Mouse (Mus musculus) left cerebral cortex, adult 11 months (tissue): ENCODE results near the gene Ecel1.

Source experiments
- DNase-seq: peaks from one replicate; pipeline ENCODE4 v3.0.0; 2022; ENCODE audit warnings: low spot score

Ecel1 gene

DNA sequence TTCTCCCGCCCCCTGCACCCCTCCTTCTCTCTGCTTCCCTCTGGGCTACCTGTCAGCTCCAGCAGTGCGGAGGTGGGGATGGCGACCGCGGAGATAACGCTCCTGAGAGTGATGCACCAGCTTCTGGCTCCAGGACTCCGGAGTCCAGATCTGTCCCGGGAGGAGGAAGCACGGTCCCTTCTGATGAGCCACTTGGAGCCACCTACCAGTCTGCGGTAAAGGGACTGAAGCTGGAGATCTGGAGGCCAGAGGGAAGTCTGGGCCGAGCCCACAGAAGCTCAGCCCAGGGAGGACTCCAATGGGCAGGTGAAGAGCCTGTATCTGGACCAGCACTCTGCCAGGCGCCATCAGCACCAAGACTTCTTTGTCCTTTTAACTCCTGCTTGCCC, at the start of gene Ecel1:
TSS of gene Ecel1 (minus strand) at position 323 of the 389 bp plus-strand sequence.
- no peak for DNase-seq

DNA sequence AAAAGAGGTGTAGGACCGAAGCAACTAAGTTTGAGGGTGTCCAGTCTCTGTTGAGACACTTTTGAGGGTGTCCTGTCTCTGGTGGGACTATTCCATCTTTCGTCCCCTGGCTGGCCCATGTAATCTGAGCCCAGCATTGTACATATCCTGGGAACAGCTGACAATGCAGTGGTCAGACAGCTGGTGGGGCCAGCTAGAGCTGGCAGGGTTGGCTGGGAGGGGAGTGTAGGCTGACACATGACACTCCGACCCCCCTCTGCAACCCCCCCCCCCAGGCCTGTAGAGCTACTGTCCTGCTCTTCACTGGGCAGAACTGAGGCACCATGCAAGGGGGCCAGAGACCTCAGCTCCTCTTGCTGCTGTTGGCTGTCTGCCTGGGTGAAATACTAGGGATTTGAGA, 49.2 kb upstream of the Ecel1 start:
- no peak for DNase-seq

DNA sequence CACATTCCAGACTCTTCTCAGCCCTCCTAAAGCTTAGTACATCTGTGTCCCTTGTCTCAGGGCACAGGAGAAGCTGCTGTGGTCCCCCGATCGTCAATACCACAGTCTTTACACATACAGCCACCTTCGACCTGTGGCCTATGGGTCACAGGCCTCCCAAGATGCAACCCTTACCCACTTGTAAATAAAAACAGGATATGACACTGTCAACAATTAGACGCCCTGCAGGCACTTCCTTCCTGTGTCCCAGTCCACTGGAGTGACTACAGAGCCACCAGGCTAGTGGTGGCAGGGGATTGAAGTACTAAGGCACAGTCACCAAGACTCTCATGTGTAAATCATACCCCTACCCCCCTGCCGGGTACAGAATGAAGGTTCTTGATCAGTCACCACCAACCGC, 48.7 kb upstream of the Ecel1 start:
- no peak for DNase-seq

- no peak for DNase-seq
These were observed 48.1 kb upstream of the Ecel1 start, which contains the start of gene Chrng for GRCm38 (mm10) chr1:87204465-87204864. Chrng (plus strand) TSS chr1:87204657.

- no peak for DNase-seq
These were observed 47.5 kb upstream of the Ecel1 start for GRCm38 (mm10) chr1:87203779-87204178.

DNA sequence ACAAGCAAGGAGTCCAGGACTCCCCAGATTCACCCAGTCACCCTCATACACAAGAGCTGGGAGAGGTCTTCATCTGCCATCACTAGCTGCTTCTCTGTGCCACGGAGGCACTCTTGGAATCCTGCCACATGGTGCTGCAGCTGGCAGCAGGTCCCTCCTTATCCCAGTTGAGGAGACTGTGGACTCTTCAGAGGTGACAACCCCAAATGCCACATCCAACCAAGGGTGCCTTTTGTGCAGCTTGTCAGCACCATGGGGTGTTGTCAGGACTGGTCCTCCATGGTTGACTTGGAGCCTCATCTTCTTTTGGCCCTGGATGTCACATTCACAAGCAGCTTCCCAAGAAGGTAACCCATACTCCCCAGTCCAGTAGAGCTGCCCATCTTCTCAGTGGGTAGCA, 45.5 kb upstream of the Ecel1 start:
- DNase-seq, result no peak

GRCm38 (mm10) chr1:87200811-87201210, 44.5 kb upstream of the Ecel1 start:
- no peak for DNase-seq

GRCm38 (mm10) chr1:87198119-87199065, 42.1 kb upstream of the Ecel1 start:
- DNase-seq, result no peak

GRCm38 (mm10) chr1:87197296-87197695, 41.0 kb upstream of the Ecel1 start:
- no peak for DNase-seq

GRCm38 (mm10) chr1:87190429-87190828, 34.1 kb upstream of the Ecel1 start, which contains the start of gene Chrnd:
Chrnd (plus strand) TSS chr1:87190607.
- no peak for DNase-seq

- peak; percentile 18 for DNase-seq
These were observed 30.7 kb upstream of the Ecel1 start for GRCm38 (mm10) chr1:87187037-87187355.

- no peak for DNase-seq
These were observed 30.1 kb upstream of the Ecel1 start for GRCm38 (mm10) chr1:87186261-87187036.

DNA sequence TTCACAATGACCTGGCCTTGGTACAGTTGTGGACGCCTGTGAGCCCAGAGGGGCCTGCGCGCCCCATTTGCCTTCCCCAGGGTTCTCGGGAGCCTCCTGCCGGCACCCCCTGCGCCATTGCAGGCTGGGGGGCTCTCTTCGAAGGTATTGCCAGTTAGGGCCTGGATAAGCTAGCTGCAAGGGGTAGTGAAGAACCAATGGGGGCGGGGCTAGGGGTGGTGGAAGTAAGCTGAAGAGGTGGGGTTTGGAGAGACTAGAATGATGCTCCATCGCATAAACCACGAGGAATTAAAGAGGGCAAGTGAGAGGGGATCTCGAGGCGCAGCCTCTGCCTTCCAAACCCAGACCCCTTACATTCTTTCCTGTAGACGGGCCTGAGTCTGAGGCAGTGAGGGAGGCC, 29.2 kb upstream of the Ecel1 start:
- DNase-seq, result no peak

GRCm38 (mm10) chr1:87184751-87185139, 28.4 kb upstream of the Ecel1 start:
- DNase-seq, result peak; percentile 39

DNA sequence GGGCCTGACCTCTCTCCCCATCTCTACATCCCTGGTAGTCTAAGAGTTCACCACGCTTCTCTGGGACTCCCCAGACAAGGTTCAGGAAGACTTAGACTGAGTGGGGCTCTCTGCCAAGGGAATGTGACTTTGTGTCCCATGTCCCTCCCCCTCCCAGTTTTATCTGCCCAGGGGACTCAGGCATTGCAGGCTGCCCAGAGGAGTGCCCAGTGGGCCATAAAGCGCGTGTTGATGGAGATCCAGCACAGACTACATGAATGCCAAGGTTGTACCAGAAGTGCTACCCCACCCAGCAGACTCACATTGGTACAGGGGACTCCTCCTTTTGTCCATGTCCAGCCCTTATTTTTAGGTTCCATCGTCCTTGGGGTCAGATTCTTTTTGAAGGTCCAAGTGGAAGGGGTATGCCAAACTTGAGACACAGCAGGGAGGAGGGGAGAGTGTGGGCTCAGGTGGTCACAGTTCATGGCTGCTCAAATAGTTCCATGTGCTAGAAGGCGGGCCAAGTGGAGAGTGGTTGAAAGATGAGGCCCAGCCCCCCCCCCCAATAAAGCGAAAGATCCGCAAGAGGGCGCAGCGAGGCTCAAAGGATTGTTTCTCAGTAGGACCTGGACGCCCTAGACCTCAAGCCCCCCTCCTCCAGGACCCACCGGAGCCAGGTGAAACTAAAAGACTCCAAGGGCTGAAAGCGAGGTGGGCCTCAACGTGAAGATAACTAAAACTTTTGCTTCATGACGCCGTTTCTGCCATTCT, 27.9 kb upstream of the Ecel1 start:
- DNase-seq, result no peak

- no peak for DNase-seq
These were observed 26.7 kb upstream of the Ecel1 start, which contains the start of gene Prss56 for GRCm38 (mm10) chr1:87183013-87183412. Prss56 (plus strand) TSS chr1:87183313.

DNA sequence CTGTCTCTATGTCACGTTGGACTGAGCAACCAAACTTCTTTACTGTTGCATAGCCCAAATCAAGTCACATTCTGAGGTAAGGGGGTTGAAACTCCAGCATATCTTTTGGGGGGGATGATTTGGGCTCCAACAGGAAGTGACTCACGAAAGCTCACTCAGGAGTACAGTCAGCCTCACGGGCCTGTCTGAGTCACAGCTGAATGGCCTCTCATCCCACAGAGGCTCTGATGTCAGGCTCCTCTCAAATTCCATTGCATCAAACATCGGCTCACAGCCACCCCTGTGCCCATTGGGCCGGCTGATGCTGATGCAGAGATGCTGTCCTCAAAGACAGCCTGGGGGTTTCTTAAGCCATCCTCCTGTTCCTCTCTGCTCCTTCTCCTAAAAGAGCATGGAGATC, 24.6 kb upstream of the Ecel1 start:
- DNase-seq, result no peak

DNA sequence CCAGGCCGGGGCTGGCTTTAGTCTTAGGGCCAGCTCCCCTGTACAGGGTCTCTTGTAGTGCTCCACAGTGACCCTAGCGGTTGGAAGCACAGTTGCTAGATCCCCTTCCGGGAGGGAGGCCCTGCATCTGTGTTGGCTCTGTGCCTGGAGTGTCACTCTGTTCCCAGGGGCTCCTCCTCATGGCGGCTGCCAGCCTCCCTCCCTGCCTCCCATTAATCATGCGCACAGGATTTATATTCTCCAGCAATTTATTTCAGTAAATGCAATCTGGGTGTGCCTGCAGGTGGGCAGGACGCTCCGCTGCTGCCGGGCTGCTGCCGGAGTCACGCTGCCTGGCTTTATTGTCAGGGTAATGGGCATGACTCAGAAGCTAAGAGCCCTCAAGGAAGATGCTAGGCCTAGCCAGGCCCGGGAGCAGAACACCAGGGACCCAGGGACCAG, 19.6 kb upstream of the Ecel1 start:
- peak; percentile 54 for DNase-seq

DNA sequence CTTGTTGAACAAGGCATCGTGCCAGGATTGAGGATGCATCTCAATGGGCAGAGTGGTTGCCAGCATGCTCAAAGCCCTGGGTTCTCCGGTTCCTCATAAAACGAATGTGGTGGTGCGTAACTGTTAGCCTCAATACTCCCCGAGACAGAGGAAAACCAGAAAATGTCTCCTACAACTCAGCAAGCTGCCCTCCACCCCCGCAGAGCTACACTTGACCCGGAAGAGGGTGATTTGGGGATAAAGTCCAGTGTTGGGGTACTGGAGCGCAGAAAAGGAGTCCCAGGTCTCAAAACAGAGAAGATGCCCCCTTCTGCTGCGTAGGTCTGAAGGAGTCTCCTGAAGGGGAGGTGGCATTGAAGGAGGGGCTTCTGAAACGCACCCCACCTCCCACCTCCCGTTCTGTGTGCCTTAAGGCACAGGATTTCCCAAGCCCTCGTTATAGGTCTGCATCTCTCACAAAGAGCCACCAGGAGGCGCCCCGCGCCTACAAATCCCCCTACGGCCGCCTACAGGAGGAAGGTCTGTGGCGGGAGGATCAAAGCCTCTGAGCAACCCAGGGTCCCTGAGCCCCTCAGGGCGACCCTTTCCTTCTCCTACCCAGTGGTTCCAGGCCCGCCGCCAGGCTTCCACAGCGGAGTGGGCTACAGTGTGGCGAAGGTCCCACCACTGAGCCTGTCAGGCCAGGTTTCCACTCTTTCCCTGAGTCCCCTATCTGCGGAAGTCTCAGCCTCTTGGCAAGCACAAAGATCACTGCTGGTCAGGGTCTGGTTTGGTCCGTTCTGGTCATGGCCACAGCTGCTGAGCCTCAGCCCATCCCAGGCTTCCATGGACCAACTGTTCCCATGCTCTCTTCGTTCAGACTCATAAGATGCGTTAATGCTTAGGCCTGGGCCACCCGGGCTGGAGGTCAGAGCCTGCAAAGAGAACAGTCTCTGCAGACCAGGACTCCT, 18.0 kb upstream of the Ecel1 start:
- no peak for DNase-seq

GRCm38 (mm10) chr1:87172316-87172715, 16.0 kb upstream of the Ecel1 start:
- DNase-seq, result no peak

GRCm38 (mm10) chr1:87171312-87171711, 15.0 kb upstream of the Ecel1 start:
- no peak for DNase-seq
